Mouse (Mus musculus): Measurements from ENCODE around the gene Slc35g2. TPM values are rescaled to one million over a fixed set of nuclear protein-coding genes. Genes with fewer than 3 reads are reported as not detected.

The Slc35g2 gene
- total RNA-seq, 2 experiments from 2014 or later = 4.3 to 6.2 TPM

Other genes starting within 250 kb of the Slc35g2 start
- gene Il20rb, start 84.3 kb downstream of the Slc35g2 start, total RNA-seq (2021) = 1 to 10 TPM; 1.0 to 1.3 TPM
- gene Nck1, start 25.0 kb downstream of the Slc35g2 start, total RNA-seq (2021) = 10 to 100 TPM; 20.5 to 25.8 TPM
- gene Stag1, start 26.7 kb upstream of the Slc35g2 start, total RNA-seq (2021) = 10 to 100 TPM; 45.8 to 55.4 TPM